In genomic region chr17:83297379-83298121, GRCm38 (mm10) we compare ENCODE assay signal across 14 mouse cellular contexts.
"Had no signal": no experiment of that assay in that cellular context is flagged by ENCODE, and none has a peak within 500 bp of the region (broad histone marks: within the 10 kb centered on the region; RNA-seq: fewer than 3 reads in every experiment).

No protein-coding gene starts in this region.

- H3K9ac ChIP-seq: liver, embryonic 12.5 days; lung, embryonic 14.5 days; midbrain, embryonic 12.5 days had no signal

- DNase-seq: kidney, adult 18-20 months; kidney, postnatal 10 days; kidney, postnatal 4 days; lung, embryonic 14.5 days; lung, postnatal 36 days; right cerebral cortex, adult 18-20 months; thymus, postnatal 25 days had no signal

- H3K27ac ChIP-seq: left cerebral cortex, adult 2 months; limb, embryonic 10.5 days; liver, embryonic 12.5 days; midbrain, embryonic 12.5 days; stomach, postnatal 0 days had no signal

- H3K9me3 ChIP-seq: limb, embryonic 10.5 days; liver, embryonic 12.5 days; megakaryocyte, embryonic 14.5 days; midbrain, embryonic 12.5 days had no signal

- H3K27me3 ChIP-seq: liver, embryonic 12.5 days; midbrain, embryonic 12.5 days had no signal

- ATAC-seq: liver, embryonic 12.5 days; midbrain, embryonic 16.5 days had no signal

- H3K36me3 ChIP-seq: limb, embryonic 10.5 days; liver, embryonic 12.5 days; midbrain, embryonic 12.5 days had no signal

- H3K4me2 ChIP-seq: liver, embryonic 12.5 days; lung, embryonic 14.5 days; midbrain, embryonic 12.5 days had no signal

- H3K4me1 ChIP-seq: limb, embryonic 10.5 days; liver, embryonic 12.5 days; midbrain, embryonic 12.5 days had no signal

- H3K4me3 ChIP-seq: left cerebral cortex, adult 2 months; limb, embryonic 10.5 days; liver, embryonic 12.5 days; megakaryocyte, embryonic 14.5 days; midbrain, embryonic 12.5 days had no signal
